Mouse (Mus musculus) telencephalon, adult 2 months (tissue): ENCODE measurements around the gene Olfr1161.
"Not testable (repeated sequence)": the region's sequence is repeated elsewhere in the genome, so short reads cannot be mapped to it uniquely, and the experiment has no call there.

ENCODE experiments used
- DNase-seq: peaks from one replicate; pipeline ENCODE4 v3.0.0-alpha.2; 2011; ENCODE audit warnings: low read depth, low spot score

Olfr1161 gene

DNA sequence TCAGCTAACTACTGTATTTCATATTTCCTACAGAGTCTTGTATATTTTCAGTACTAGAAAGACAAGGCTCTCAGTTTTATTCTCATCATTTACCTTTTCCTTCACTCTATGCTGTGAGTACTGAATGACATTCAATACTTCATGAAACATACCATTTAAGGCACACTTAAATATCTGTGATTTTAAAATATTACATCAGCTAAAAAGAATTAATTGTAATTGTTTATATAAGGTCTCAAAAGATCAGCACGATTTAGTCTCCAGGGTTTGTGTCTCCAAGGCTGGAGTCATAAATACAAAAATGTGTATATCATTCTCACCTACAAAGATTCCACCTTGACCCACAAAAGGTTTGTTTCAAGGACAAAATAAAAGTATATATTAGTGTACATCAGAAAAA, at the start of gene Olfr1161:
Olfr1161 (plus strand) TSS at position 301 of the 400 bp plus-strand sequence.
- DNase-seq: not testable (repeated sequence)

- no peak for DNase-seq
Observed at GRCm38 (mm10) chr2:87974563-87974962, 48.0 kb upstream of the Olfr1161 start, which contains the start of gene Olfr74. Gene Olfr74 (minus strand): TSS chr2:87974663.

DNA sequence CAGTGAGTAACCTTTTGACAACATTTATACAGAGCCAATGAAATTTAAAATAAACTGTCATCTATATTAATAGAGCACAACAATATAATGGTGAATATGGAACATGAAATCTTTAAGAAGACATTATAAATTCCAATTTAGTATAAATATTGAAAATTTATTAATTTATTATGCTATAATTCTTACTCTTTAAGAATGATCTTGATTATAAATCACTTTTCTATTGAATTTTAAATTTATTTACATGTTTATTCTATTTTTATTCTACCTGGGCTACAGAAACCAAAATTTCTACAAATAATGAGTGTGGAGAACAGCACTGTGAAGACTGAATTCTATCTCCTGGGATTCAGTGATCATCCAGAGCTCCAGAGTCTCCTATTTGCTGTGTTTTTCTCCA, 32.8 kb upstream of the Olfr1161 start, which contains the start of gene Olfr1158:
Olfr1158 (plus strand) TSS at position 301 of the 400 bp plus-strand sequence.
- no peak for DNase-seq

DNA sequence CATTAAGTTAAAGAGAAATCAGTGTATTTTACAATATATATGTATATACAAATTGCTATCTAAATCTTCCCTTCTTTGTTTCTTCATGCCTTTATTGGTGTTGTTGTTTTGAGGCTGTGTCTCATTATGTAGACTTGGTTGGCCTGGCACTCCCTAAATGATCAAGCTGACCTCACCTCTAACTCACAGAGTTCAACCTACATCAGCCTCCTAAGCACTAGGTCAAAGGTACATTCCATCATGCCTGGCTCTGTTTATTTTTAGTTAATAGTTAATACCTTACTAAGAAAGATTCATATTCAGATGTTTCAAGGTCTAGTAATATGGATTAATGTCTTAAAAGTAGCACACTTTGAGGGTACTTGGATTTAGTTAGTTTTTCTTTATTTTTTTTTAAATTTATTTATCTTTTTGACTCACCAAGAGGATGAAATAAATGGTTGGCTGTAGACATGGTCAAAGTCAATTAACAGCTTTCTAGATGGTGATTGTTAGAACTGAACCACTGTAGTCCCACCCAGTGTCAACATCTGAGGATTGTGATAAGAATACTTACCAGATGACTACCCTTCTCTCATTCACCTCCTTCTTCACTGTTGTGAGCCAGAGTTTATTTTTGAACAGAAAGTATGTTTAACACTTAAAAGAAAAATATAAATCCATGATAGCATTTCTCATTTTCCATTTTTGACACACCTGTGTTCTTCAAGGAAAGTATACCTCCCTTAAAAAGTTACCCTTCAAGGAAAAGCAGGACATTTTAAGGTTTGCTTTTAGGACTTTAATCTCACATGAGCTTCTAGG, 14.9 kb upstream of the Olfr1161 start, which contains the start of gene Olfr1160:
Olfr1160 (minus strand) TSS at position 754 of the 804 bp plus-strand sequence.
- no peak for DNase-seq

- DNase-seq: no peak
Observed at GRCm38 (mm10) chr2:88037599-88037998, 15.0 kb downstream of the Olfr1161 start, which contains the start of gene Olfr73. Gene Olfr73 (minus strand): TSS chr2:88037699.

- DNase-seq: no peak
Observed at GRCm38 (mm10) chr2:88051029-88051428, 28.5 kb downstream of the Olfr1161 start, which contains the start of gene Olfr1162. Gene Olfr1162 (minus strand): TSS chr2:88051129.

DNA sequence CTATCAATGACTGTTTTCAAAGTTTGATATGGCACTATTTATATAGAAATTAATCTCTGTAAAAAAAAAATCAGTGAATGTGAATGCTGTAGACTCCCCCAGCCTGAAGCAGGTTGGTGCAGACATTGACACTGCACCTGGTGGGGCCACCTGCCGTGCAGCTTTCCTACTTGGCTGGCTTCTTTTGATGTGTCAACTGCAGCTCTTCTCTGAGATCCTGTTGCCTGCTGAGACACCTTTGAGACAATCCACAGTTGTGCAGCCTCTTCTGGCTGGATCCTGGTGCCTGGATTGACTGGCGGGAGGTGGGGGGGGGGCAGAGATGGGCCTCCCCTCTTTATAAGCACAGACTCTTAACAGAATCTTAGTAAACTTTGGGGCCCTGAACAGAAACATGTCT, 41.0 kb downstream of the Olfr1161 start:
- DNase-seq: no peak

GRCm38 (mm10) chr2:88071730-88072129, 49.2 kb downstream of the Olfr1161 start, which contains the start of gene Olfr1163:
Gene Olfr1163 (minus strand): TSS chr2:88071830.
- no peak for DNase-seq
